Mouse (Mus musculus) midbrain, embryonic 10.5 days (tissue): ENCODE measurements around the gene Med13l. TPM values are rescaled to one million over a fixed set of nuclear protein-coding genes. Genes with fewer than 3 reads are reported as not detected.

Experiments
- DNase-seq: peaks from one replicate; pipeline ENCODE4 v3.0.0-alpha.2; 2017; ENCODE audit warnings: low spot score
- H3K27ac ChIP-seq: fragments of 300-500 bp; sonication (generic); replicated peaks from 2 replicates; pipeline ENCODE4 v1.5.1; 2016; ENCODE audit warnings: mild to moderate bottlenecking
- H3K27me3 ChIP-seq: fragments of 300-500 bp; sonication (generic); 2 replicates; pipeline ENCODE4 v1.6.1; 2016; ENCODE audit warnings: low read depth, mild to moderate bottlenecking; ENCODE audit not compliant: poor library complexity, severe bottlenecking
- H3K36me3 ChIP-seq: fragments of 300-500 bp; sonication (generic); 2 replicates; pipeline ENCODE4 v1.6.1; 2016; ENCODE audit warnings: mild to moderate bottlenecking, moderate library complexity
- H3K4me1 ChIP-seq: fragments of 300-500 bp; sonication (generic); 2 replicates; pipeline ENCODE4 v1.6.1; 2016
- H3K4me3 ChIP-seq: fragments of 300-500 bp; sonication (generic); 2 replicates; pipeline ENCODE4 v1.5.1; 2016; ENCODE audit warnings: mild to moderate bottlenecking, moderate library complexity
- H3K9me3 ChIP-seq: fragments of 300-500 bp; sonication (generic); replicated peaks from 2 replicates; pipeline ENCODE4 v1.6.1; 2016; ENCODE audit warnings: mild to moderate bottlenecking
- WGBS: fragments of 180-500 bp; shearing (Covaris S2); methylation state at CpG from one replicate; pipeline ENCODE4 v1.1.7; 2016; 5-methylcytosine and 5-hydroxymethylcytosine counted together
- polyA plus RNA-seq: library from polyadenylated mRNA; unstranded; fragments of >200 nt; fragmentation: Nextera tagmentation; extraction: Ambion mirVana; gene quantifications from 2 replicates; pipeline ENCODE4 v1.2.1, GENCODE M21; 2016

Med13l gene
- polyA plus RNA-seq, 1 experiment from 2014 or later: 9.9 TPM

DNA sequence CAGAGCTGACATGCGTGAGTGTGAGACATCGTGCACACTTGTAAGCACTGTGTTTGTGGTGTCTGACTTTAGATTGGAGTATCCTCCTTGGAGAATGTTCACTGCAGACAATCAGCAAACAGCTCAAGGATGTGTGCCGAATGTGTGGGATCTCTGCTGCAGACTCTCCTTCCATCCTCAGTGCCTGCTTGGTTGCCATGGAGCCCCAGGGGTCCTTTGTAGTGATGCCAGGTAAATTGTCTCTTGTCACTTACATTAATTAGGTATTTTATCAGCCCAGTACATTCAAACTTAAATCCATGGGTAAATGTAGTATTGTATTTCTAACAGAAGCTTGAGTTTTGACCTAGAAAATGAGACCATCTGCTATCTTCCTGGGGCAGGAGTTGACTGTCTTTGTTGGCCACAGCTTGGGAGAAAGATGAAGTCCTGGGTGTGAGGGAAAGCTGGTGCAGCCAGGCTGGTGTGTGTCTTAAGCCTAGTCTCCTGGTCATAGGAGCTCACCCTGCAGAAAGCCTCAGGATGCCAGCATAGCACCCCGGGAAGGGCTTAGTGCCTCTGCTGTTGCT lies 193.8 kb downstream of the Med13l start:
- DNase-seq: no peak
- H3K9me3 ChIP-seq: no peaks in the 10 kb centered on the region
- H3K27ac ChIP-seq: no peak overlapping the region
- H3K4me1 ChIP-seq: peaks cover 15% of the 10 kb centered on the region
- 87% methylated on average over 4 of the region's 4 CpGs for WGBS
- H3K27me3 ChIP-seq: no peaks in the 10 kb centered on the region
- H3K4me3 ChIP-seq: no peak overlapping the region
- peaks cover 98% of the 10 kb centered on the region for H3K36me3 ChIP-seq

DNA sequence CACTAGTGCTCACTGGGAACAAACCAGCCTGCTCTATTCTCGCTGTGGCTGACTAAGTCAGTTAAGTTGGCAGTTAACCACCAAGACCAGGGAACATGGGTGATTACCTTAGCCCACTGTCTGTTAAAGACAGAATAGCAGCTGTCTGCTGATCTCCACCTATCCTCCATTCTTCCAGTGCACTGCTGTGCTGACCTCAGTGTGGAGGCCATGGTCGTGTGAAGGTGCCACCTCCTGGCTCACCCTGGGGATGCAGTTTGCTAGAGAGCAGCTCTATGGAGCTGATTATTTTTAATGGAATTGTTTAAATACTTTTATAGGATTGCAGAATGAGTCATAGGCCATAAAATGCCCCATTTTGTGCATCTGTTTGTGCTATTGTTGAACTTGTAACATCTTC lies 195.6 kb downstream of the Med13l start:
- Histone ChIP-seq H3K27me3 (no peaks in the 10 kb centered on the region), H3K4me3 (no peak overlapping the region), H3K36me3 (peaks cover 98% of the 10 kb centered on the region), H3K27ac (no peak overlapping the region), H3K4me1 (peaks cover 12% of the 10 kb centered on the region), H3K9me3 (no peaks in the 10 kb centered on the region)
- DNase-seq: no peak
- 79% methylated on average over 2 of the region's 2 CpGs for WGBS

DNA sequence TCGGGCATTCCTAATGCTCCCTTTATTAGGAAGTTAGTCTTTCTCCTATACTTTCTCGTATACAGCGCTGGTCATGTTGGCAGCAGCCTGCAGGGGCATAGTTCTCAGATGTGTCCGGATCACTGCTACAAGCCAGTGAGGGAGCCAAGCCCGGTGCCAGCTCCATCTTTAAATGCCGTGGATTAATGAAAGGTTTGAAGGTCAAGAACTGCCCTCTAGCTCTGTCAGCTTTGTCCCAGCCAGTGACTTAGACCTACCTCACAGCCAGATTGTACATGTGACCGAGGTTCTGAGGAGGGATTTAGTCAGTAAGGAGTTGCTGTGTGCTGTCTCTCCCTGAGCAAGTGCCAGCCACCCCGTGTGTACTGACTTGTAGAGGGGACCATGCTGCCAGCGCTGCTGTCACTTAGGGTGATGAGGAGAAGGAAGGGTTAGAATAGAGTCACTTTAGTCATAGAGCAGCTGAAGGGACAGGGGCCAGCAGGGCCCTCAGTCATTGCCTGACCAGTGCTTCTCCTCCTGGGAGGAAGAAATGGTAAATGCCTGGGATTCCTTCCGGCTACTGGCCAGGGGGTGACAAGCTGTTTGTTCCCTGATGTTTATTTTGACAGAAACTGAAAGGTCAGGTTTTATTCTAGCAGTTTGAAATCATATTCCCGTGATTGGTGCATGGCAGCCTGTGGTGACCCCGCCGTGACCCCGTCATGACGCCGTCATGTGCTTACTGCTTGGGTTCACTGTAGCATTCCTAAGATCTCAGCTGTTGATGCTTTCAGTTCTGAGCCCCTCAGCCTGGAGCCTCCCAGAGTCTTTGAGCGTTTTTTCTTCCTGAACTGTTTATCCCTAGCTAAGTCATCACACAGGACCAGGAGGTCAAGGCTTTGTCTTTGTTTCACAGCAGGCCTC lies 197.2 kb downstream of the Med13l start:
- peak; percentile 24 for DNase-seq
- Histone ChIP-seq H3K27ac (no peak overlapping the region), H3K4me1 (peaks cover 12% of the 10 kb centered on the region), H3K9me3 (no peaks in the 10 kb centered on the region), H3K36me3 (peaks cover 99% of the 10 kb centered on the region), H3K27me3 (no peaks in the 10 kb centered on the region), H3K4me3 (no peak overlapping the region)
- WGBS: 70% methylated on average over 17 of the region's 17 CpGs

DNA sequence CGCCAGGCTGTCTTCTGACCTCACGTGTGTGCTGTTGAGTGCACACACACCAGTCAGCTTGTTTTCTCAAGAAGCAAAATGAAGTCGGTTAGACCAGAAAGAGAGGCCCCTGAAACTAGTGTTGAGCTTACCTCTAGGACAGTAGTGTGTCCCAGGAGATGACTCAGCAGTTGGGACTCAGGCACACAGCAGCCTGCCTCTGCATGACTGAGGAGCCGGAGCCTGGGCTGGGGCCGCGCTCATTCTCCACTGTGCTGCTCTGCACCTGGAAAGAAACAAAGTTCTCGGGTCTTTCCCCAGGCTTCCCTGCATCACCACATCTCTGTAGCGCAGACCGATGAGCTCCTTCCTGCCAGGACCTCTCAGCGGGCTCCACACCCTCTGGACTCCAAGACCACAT lies 200.5 kb downstream of the Med13l start:
- no peak for DNase-seq
- Histone ChIP-seq H3K9me3 (no peaks in the 10 kb centered on the region), H3K4me3 (no peak overlapping the region), H3K4me1 (peaks cover 12% of the 10 kb centered on the region), H3K27me3 (no peaks in the 10 kb centered on the region), H3K36me3 (peaks cover 80% of the 10 kb centered on the region), H3K27ac (no peak overlapping the region)
- 92% methylated on average over 10 of the region's 10 CpGs for WGBS

DNA sequence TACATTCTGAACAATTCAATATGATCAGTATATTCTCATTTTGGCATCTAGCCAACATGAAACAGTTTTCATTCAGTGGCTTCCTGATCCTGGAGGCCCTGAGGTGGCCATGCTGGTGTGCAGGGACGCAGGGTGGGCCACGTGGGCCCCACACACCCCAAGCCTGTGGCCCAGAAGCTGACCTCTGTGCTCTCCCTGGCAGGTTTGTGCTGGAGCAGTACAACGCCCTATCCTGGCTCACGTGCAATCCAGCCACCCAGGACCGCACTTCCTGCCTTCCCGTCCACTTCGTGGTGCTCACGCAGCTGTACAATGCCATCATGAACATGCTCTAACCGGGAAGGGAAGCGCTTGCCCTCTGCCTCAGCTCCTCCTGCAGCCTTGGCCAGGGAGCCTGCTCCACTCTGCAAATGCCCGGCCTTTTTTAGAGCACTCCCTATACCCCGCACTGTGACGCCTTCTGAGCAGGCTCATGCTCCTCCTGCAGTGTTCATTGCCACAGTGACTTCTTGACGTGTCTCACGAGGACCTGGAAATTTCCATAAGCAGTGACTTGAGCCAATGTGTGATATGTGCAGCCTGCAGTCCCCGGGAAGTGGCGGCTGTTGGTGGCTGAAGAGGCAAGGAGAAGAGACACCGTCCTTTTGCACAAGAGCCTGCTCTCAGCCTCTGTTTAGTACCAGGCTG lies 202.2 kb downstream of the Med13l start:
- WGBS: 92% methylated on average over 18 of the region's 18 CpGs
- Histone ChIP-seq H3K27ac (no peak overlapping the region), H3K9me3 (no peaks in the 10 kb centered on the region), H3K36me3 (peaks cover 63% of the 10 kb centered on the region), H3K27me3 (no peaks in the 10 kb centered on the region), H3K4me1 (peaks cover 6% of the 10 kb centered on the region), H3K4me3 (no peak overlapping the region)
- no peak for DNase-seq

DNA sequence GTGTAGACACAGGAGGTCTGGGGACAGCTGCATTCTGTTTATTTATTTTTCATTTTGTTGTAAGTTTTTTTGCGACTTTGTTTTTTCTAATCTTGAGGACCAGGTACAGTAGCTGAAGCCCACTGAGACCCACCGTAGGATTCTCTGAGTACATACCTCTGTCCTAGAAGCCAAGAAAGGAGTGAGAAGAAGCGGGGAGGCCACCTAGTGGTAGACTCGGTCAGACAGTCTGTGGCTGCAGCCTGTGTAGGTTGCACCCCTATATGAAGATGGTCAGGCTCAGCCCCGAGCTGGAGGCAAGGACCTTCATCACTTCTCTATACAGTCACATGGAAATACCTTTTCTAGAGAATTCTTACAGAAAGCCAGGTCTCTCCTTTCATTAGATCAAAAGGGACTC lies 202.9 kb downstream of the Med13l start:
- DNase-seq: peak; percentile 42
- Histone ChIP-seq H3K27ac (no peak overlapping the region), H3K27me3 (no peaks in the 10 kb centered on the region), H3K9me3 (no peaks in the 10 kb centered on the region), H3K4me1 (no peaks in the 10 kb centered on the region), H3K36me3 (peaks cover 57% of the 10 kb centered on the region), H3K4me3 (no peak overlapping the region)
- 62% methylated on average over 5 of the region's 5 CpGs for WGBS

DNA sequence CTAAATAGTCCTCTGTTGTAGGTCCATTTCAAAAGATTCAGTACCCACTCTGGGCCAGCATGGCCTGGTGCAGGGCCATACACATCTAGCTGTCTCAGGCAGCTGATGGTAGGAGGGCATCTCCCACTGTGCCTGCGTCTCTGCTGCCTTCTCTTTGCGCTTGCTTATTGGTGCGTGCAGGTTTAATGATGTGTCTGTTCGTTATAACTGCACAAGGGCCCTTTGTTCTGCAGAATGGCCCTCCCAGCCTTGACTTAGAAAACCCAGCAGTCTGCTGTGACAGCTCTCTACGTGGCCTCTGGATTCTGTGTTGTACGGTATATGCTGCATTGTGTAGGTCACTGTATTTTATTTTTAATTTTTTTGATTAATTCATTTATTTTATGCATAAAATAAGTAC lies 208.7 kb downstream of the Med13l start:
- no peak for DNase-seq
- H3K27ac ChIP-seq: no peak overlapping the region
- H3K27me3 ChIP-seq: peaks cover 8% of the 10 kb centered on the region
- 65% methylated on average over 6 of the region's 6 CpGs for WGBS
- H3K36me3 ChIP-seq: 0 out of 2 replicates have a peak, but pooled peaks cover 2% of the 10 kb centered on the region
- H3K9me3 ChIP-seq: no peaks in the 10 kb centered on the region
- H3K4me1 ChIP-seq: no peaks in the 10 kb centered on the region
- H3K4me3 ChIP-seq: no peak overlapping the region

DNA sequence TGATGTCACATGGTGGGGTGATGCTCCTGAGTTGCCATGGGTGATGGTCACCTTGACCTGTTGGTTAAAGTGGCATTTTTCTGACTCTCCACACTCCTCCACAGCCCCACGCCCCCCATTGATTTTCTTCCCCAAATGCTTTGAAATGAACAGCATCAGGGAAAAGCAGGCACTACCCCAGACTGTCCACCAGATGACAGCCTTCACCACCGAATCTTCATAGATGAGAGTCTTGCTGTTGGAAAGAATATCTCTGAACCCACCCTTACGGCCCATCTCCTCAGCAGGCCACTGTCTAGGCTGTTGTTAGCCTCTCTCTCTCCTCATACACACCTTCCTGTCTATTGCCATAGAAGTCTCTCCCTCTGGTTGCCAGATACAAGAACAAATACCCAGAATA lies 213.4 kb downstream of the Med13l start:
- no peaks in the 10 kb centered on the region for H3K9me3 ChIP-seq
- no peak overlapping the region for H3K27ac ChIP-seq
- no peak overlapping the region for H3K4me3 ChIP-seq
- no peak for DNase-seq
- H3K27me3 ChIP-seq: peaks cover 20% of the 10 kb centered on the region
- 37% methylated on average over 3 of the region's 3 CpGs for WGBS
- H3K36me3 ChIP-seq: no peaks in the 10 kb centered on the region
- H3K4me1 ChIP-seq: no peaks in the 10 kb centered on the region

DNA sequence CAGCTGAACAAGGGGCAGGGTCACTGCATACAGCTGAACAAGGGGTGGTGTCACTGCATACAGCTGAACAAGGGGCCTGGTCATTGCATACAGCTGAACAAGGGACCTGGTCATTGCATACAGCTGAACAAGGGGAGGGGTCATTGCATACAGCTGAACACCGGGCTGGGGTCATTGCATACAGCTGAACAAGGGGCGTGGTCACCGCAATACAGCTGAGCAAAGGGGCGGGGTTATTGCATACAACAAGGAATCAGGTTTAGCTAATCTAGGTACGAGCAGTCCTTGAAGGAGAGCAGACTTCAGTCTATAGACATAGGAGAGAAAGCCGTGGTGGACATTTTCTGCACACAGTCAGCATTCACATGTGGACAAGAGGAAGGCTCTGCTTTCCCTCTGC lies 215.9 kb downstream of the Med13l start:
- Histone ChIP-seq H3K9me3 (no peaks in the 10 kb centered on the region), H3K27ac (no peak overlapping the region), H3K4me1 (peaks cover 3% of the 10 kb centered on the region; the same call in 1 of the 2 replicates), H3K27me3 (peaks cover 32% of the 10 kb centered on the region), H3K36me3 (no peaks in the 10 kb centered on the region), H3K4me3 (no peak overlapping the region)
- 83% methylated on average over 6 of the region's 6 CpGs for WGBS
- DNase-seq: no peak

DNA sequence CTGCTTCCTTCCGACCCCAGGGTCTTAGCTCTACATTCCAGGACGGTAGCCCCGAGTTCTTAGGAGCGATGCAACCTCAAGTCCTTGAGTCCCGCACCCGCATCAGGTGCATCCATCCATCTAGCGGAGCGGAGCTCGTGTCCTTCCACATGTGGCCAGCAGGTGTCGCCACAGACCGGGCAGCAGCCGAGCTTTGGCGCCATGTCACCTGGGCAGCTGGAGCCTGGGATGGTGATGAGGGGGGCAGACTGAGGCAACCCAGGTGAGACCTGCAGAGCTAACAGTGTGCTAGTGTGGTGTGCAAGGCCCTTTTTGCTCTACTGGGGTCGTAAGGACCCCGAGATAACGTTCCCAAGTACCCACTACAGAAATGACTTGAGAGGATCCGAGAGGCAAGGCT lies 221.1 kb downstream of the Med13l start:
- Histone ChIP-seq H3K27me3 (peaks cover 42% of the 10 kb centered on the region), H3K9me3 (no peaks in the 10 kb centered on the region), H3K4me1 (peaks cover 4% of the 10 kb centered on the region; the same call in 1 of the 2 replicates), H3K4me3 (no peak overlapping the region), H3K36me3 (no peaks in the 10 kb centered on the region), H3K27ac (no peak overlapping the region)
- DNase-seq: peak; percentile 67
- WGBS: 12% methylated on average over 17 of the region's 17 CpGs

DNA sequence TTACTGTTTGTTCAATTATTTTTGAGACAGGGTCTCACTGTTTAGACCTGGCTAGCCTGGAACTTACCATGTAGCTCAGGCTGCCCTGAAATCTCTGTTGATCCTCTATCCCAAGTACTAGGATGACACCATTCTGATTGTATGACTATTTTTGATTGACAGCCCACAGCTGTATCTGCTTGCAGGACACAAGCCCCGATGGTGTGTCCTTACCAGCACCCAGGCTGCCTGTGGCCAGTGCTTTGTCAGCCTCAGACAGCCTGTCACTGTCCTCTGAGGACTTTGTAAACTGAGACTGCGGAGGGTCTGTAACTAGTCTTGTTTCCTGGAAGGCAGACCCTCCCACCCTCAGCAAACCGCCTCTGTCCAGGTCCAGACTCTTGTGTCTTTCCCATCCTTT lies 221.7 kb downstream of the Med13l start:
- H3K4me3 ChIP-seq: no peak overlapping the region
- no peaks in the 10 kb centered on the region for H3K9me3 ChIP-seq
- no peak for DNase-seq
- peaks cover 42% of the 10 kb centered on the region for H3K27me3 ChIP-seq
- no peak overlapping the region for H3K27ac ChIP-seq
- H3K36me3 ChIP-seq: no peaks in the 10 kb centered on the region
- H3K4me1 ChIP-seq: peaks cover 4% of the 10 kb centered on the region; the same call in 1 of the 2 replicates
- 87% methylated on average over 3 of the region's 3 CpGs for WGBS

DNA sequence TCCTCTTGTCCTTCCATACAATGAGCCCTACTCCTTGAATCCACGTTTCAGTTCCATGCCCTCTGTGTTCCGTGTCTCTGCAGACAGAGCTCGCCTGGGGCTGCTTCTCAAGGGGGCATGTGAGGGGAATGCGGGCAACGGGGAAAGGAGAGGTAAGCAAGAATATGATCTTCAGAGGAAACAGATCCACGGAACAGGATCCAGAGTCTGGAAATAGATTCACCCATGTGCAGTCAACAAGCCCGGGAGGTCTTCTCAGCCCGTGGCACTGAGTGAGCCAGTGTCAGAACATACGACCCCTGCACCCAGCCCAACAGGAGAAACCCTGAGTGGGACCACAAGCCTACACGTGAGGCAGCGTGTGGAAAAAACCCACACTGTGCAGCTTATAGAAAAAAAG lies 228.7 kb downstream of the Med13l start:
- WGBS: 86% methylated on average over 11 of the region's 11 CpGs
- Histone ChIP-seq H3K36me3 (no peaks in the 10 kb centered on the region), H3K4me1 (peaks cover 6% of the 10 kb centered on the region; the same call in 1 of the 2 replicates), H3K9me3 (no peaks in the 10 kb centered on the region), H3K4me3 (no peak overlapping the region), H3K27ac (no peak overlapping the region), H3K27me3 (peaks cover 5% of the 10 kb centered on the region; the same call in 1 of the 2 replicates)
- DNase-seq: no peak

DNA sequence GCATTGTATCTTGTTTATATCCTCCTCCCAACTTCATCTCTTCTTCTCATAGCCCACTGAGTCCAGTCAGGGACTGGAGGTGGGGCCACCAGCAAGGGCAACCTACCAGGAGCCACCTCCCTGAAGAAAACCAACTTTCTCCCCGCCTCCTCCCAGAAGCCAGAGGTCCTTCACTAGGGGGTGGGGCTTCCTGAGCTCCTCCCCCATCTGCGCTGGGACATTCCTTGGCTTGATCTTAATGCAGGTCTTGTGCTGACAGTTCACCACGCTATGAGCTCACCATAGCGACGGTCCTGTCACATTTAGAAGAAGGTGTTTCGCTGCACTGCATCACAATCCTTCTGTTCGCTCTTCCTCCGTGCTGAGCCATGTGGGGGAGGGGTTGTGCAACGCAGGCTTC lies 229.3 kb downstream of the Med13l start:
- 75% methylated on average over 9 of the region's 9 CpGs for WGBS
- no peak overlapping the region for H3K4me3 ChIP-seq
- no peaks in the 10 kb centered on the region for H3K9me3 ChIP-seq
- H3K27me3 ChIP-seq: peaks cover 5% of the 10 kb centered on the region; the same call in 1 of the 2 replicates
- H3K36me3 ChIP-seq: no peaks in the 10 kb centered on the region
- peaks cover 6% of the 10 kb centered on the region; the same call in 1 of the 2 replicates for H3K4me1 ChIP-seq
- DNase-seq: no peak
- H3K27ac ChIP-seq: no peak overlapping the region
